Mouse (Mus musculus): ENCODE measurements at regions not wholly inside any gene's neighbourhood (a gene's known extent, or its start where the extent isn't known, plus 50 kb on each side); places are given as distances from the start of the nearest gene placed in this dataset.

GRCm38 (mm10) chr2:61060906-61061305 is 97.9 kb upstream of the Rbms1 start:
- ATAC-seq (ENCODE audit: insufficient read depth), result no peak
- Histone ChIP-seq H3K27ac (no peak overlapping the region), H3K36me3 (replicated peaks; ENCODE audit: control insufficient read depth, insufficient read depth, low read depth) (no peaks in the 10 kb centered on the region), H3K9me3 (ENCODE audit: control insufficient read depth, low read length) (no peaks in the 10 kb centered on the region), H3K4me2 (ENCODE audit: low read depth) (no peak overlapping the region), H3K9ac (replicated peaks) (no peak overlapping the region), H3K27me3 (ENCODE audit: control insufficient read depth, insufficient read depth, low read length) (no peaks in the 10 kb centered on the region), H3K4me3 (ENCODE audit: insufficient read depth in 1 of 2, low read depth in 2 of 2, low read length in 2 of 2) (no peak overlapping the region), H3K4me1 (replicated peaks; ENCODE audit: control insufficient read depth in 2 of 2, insufficient read depth in 2 of 2, low read length in 1 of 2) (no peaks in the 10 kb centered on the region; a peak in 1 of 4 replicates)
- DNase-seq (ENCODE audit: low read depth in 3 of 3, low spot score in 3 of 3), result no peak
- WGBS (ENCODE audit: insufficient replicate concordance), result 47% methylated on average over 1 of the region's 1 CpGs
- TF ChIP-seq EP300 (IDR thresholded peaks at IDR 0.05; ENCODE audit: low read depth), result no peak
- no peak for TF ChIP-seq CTCF (IDR thresholded peaks at IDR 0.05; ENCODE audit: low read depth)

GRCm38 (mm10) chr2:61058545-61059235 is 95.7 kb upstream of the Rbms1 start:
- no peaks in the 10 kb centered on the region for H3K27me3 ChIP-seq (ENCODE audit: control insufficient read depth, insufficient read depth, low read length)
- no peaks in the 10 kb centered on the region; a peak in 1 of 4 replicates for H3K4me1 ChIP-seq (replicated peaks; ENCODE audit: control insufficient read depth in 2 of 2, insufficient read depth in 2 of 2, low read length in 1 of 2)
- 47% methylated on average over 6 of the region's 6 CpGs for WGBS (ENCODE audit: insufficient replicate concordance)
- no peak for ATAC-seq (ENCODE audit: insufficient read depth)
- H3K4me2 ChIP-seq (ENCODE audit: low read depth), result no peak overlapping the region
- no peak overlapping the region for H3K9ac ChIP-seq (replicated peaks)
- no peak for TF ChIP-seq EP300 (IDR thresholded peaks at IDR 0.05; ENCODE audit: low read depth)
- no peak overlapping the region for H3K4me3 ChIP-seq (ENCODE audit: insufficient read depth in 1 of 2, low read depth in 2 of 2, low read length in 2 of 2)
- H3K9me3 ChIP-seq (ENCODE audit: control insufficient read depth, low read length), result no peaks in the 10 kb centered on the region
- no peak overlapping the region for H3K27ac ChIP-seq
- H3K36me3 ChIP-seq (replicated peaks; ENCODE audit: control insufficient read depth, insufficient read depth, low read depth), result no peaks in the 10 kb centered on the region
- no peak for DNase-seq (ENCODE audit: low read depth in 3 of 3, low spot score in 3 of 3)

GRCm38 (mm10) chr2:61052296-61052695 is 89.3 kb upstream of the Rbms1 start:
- H3K36me3 ChIP-seq (replicated peaks; ENCODE audit: control insufficient read depth, insufficient read depth, low read depth), result no peaks in the 10 kb centered on the region
- no peak overlapping the region for H3K4me3 ChIP-seq (ENCODE audit: insufficient read depth in 1 of 2, low read depth in 2 of 2, low read length in 2 of 2)
- H3K4me2 ChIP-seq (ENCODE audit: low read depth), result no peak overlapping the region
- WGBS (ENCODE audit: insufficient replicate concordance), result 33% methylated on average over 9 of the region's 9 CpGs
- H3K9me3 ChIP-seq (ENCODE audit: control insufficient read depth, low read length), result no peaks in the 10 kb centered on the region
- H3K27ac ChIP-seq, result no peak overlapping the region
- H3K27me3 ChIP-seq (ENCODE audit: control insufficient read depth, insufficient read depth, low read length), result no peaks in the 10 kb centered on the region
- ATAC-seq (ENCODE audit: insufficient read depth) (no peak), DNase-seq (ENCODE audit: low read depth in 3 of 3, low spot score in 3 of 3) (no peak)
- no peak for TF ChIP-seq CTCF (IDR thresholded peaks at IDR 0.05; ENCODE audit: low read depth)
- TF ChIP-seq EP300 (IDR thresholded peaks at IDR 0.05; ENCODE audit: low read depth), result no peak
- no peak overlapping the region for H3K9ac ChIP-seq (replicated peaks)
- H3K4me1 ChIP-seq (replicated peaks; ENCODE audit: control insufficient read depth in 2 of 2, insufficient read depth in 2 of 2, low read length in 1 of 2), result no peaks in the 10 kb centered on the region

GRCm38 (mm10) chr2:61051808-61052207 is 88.8 kb upstream of the Rbms1 start:
- Histone ChIP-seq H3K4me2 (ENCODE audit: low read depth) (no peak overlapping the region), H3K9ac (replicated peaks) (no peak overlapping the region), H3K4me1 (replicated peaks; ENCODE audit: control insufficient read depth in 2 of 2, insufficient read depth in 2 of 2, low read length in 1 of 2) (no peaks in the 10 kb centered on the region), H3K9me3 (ENCODE audit: control insufficient read depth, low read length) (no peaks in the 10 kb centered on the region), H3K4me3 (ENCODE audit: insufficient read depth in 1 of 2, low read depth in 2 of 2, low read length in 2 of 2) (no peak overlapping the region), H3K36me3 (replicated peaks; ENCODE audit: control insufficient read depth, insufficient read depth, low read depth) (no peaks in the 10 kb centered on the region), H3K27ac (no peak overlapping the region), H3K27me3 (ENCODE audit: control insufficient read depth, insufficient read depth, low read length) (no peaks in the 10 kb centered on the region)
- no peak for TF ChIP-seq EP300 (IDR thresholded peaks at IDR 0.05; ENCODE audit: low read depth)
- TF ChIP-seq CTCF (IDR thresholded peaks at IDR 0.05; ENCODE audit: low read depth), result no peak
- WGBS (ENCODE audit: insufficient replicate concordance), result 65% methylated on average over 8 of the region's 8 CpGs
- no peak for ATAC-seq (ENCODE audit: insufficient read depth)
- no peak for DNase-seq (ENCODE audit: low read depth in 3 of 3, low spot score in 3 of 3)

GRCm38 (mm10) chr2:61046111-61046767 is 83.2 kb upstream of the Rbms1 start:
- 44% methylated on average over 5 of the region's 5 CpGs for WGBS (ENCODE audit: insufficient replicate concordance)
- Histone ChIP-seq H3K4me2 (ENCODE audit: low read depth) (no peak overlapping the region), H3K4me1 (replicated peaks; ENCODE audit: control insufficient read depth in 2 of 2, insufficient read depth in 2 of 2, low read length in 1 of 2) (no peaks in the 10 kb centered on the region), H3K27ac (no peak overlapping the region), H3K4me3 (ENCODE audit: insufficient read depth in 1 of 2, low read depth in 2 of 2, low read length in 2 of 2) (no peak overlapping the region), H3K9me3 (ENCODE audit: control insufficient read depth, low read length) (no peaks in the 10 kb centered on the region), H3K9ac (replicated peaks) (no peak overlapping the region), H3K36me3 (replicated peaks; ENCODE audit: control insufficient read depth, insufficient read depth, low read depth) (no peaks in the 10 kb centered on the region), H3K27me3 (ENCODE audit: control insufficient read depth, insufficient read depth, low read length) (no peaks in the 10 kb centered on the region)
- ATAC-seq (ENCODE audit: insufficient read depth) (no peak), DNase-seq (ENCODE audit: low read depth in 3 of 3, low spot score in 3 of 3) (no peak)
- TF ChIP-seq CTCF (IDR thresholded peaks at IDR 0.05; ENCODE audit: low read depth) (no peak), EP300 (IDR thresholded peaks at IDR 0.05; ENCODE audit: low read depth) (no peak)
